Mouse (Mus musculus) CH12.LX (cell line): ENCODE results near the gene Fitm2. TPM values are rescaled to one million over a fixed set of nuclear protein-coding genes. Genes with fewer than 3 reads are reported as not detected.

Source experiments
- DNase-seq: peaks from one replicate; pipeline ENCODE4 v3.0.0-alpha.2; 2013; ENCODE audit errors: extremely low read depth
- H3K27ac ChIP-seq: 2 replicates; pipeline ENCODE4 v1.5.1; 2012; ENCODE audit warnings: low read depth, mild to moderate bottlenecking, control low read depth, moderate library complexity; ENCODE audit not compliant: insufficient read depth
- H3K27me3 ChIP-seq: replicated peaks from 2 replicates; pipeline ENCODE3; 2012; ENCODE audit warnings: inconsistent platforms
- H3K36me3 ChIP-seq, 2 experiments: replicated peaks in 1 of 2; 2 replicates each; pipeline versions ENCODE3 to v1.6.1; 2012; ENCODE audit warnings: inconsistent platforms in 1 of 2, low read length in 1 of 2, mild to moderate bottlenecking in 1 of 2, mixed read lengths in 1 of 2, moderate library complexity in 1 of 2; ENCODE audit not compliant: control insufficient read depth in 1 of 2, insufficient read depth in 1 of 2
- H3K4me1 ChIP-seq, 2 experiments: 2 replicates each; pipeline ENCODE4 v1.6.1; 2012; ENCODE audit warnings: inconsistent platforms in 1 of 2, moderate library complexity in 1 of 2; ENCODE audit not compliant: insufficient read depth in 2 of 2, control insufficient read depth in 1 of 2
- H3K4me2 ChIP-seq: 2 replicates; pipeline ENCODE4 v1.6.1; 2012; ENCODE audit warnings: low read depth, mild to moderate bottlenecking, control low read depth; ENCODE audit not compliant: poor library complexity, insufficient read depth, severe bottlenecking
- H3K4me3 ChIP-seq, 3 experiments: fragments of 150-350 bp in 1 of 3; sonication (generic) in 1 of 3; replicated peaks in 1 of 3; 2 replicates each; pipeline versions ENCODE3 to v1.5.1; 2011 to 2012; ENCODE audit warnings: low read depth in 2 of 3, low read length in 2 of 3, mild to moderate bottlenecking in 2 of 3, moderate library complexity in 2 of 3, control low read depth in 1 of 3, improper control_type of control experiment in 1 of 3, inconsistent platforms in 1 of 3, mixed read lengths in 1 of 3; ENCODE audit not compliant: poor library complexity in 1 of 3
- H3K79me2 ChIP-seq: replicated peaks from 2 replicates; pipeline ENCODE4 v1.6.1; 2012; ENCODE audit warnings: mild to moderate bottlenecking, moderate library complexity; ENCODE audit not compliant: control insufficient read depth, poor library complexity, insufficient read depth, severe bottlenecking; ENCODE audit errors: extremely low read depth
- H3K9ac ChIP-seq: 2 replicates; pipeline ENCODE4 v1.6.1; 2012; ENCODE audit warnings: low read depth, mild to moderate bottlenecking, control low read depth, moderate library complexity; ENCODE audit not compliant: insufficient read depth
- H3K9me3 ChIP-seq: replicated peaks from 2 replicates; pipeline ENCODE3; 2012; ENCODE audit warnings: low read length, inconsistent platforms, mixed read lengths
- BHLHE40 ChIP-seq: IDR thresholded peaks from 2 replicates; pipeline ENCODE4 v1.6.1; 2011; ENCODE audit warnings: mild to moderate bottlenecking, low read depth, low read length, improper control_type of control experiment
- CHD1 ChIP-seq: IDR thresholded peaks from 2 replicates; pipeline ENCODE4 v1.6.1; 2012; ENCODE audit warnings: low read depth, low read length, improper control_type of control experiment, inconsistent platforms
- E2F4 ChIP-seq: IDR thresholded peaks from 2 replicates; pipeline ENCODE4 v1.6.1; 2011; ENCODE audit warnings: low read depth, low read length, improper control_type of control experiment; ENCODE audit not compliant: insufficient replicate concordance
- EP300 ChIP-seq: IDR thresholded peaks from 2 replicates; pipeline ENCODE4 v1.6.1; 2011; ENCODE audit warnings: low read length, improper control_type of control experiment
- ETS1 ChIP-seq: conservative IDR thresholded peaks from 2 replicates; pipeline ENCODE4 v1.6.1; 2012; ENCODE audit warnings: low read depth, mild to moderate bottlenecking, inconsistent platforms, low read length, improper control_type of control experiment, moderate library complexity
- GABPA ChIP-seq: IDR thresholded peaks from 2 replicates; pipeline ENCODE4 v1.6.1; 2012; ENCODE audit warnings: low read depth, low read length, improper control_type of control experiment, inconsistent platforms; ENCODE audit not compliant: insufficient replicate concordance
- IRF4 ChIP-seq: IDR thresholded peaks from 2 replicates; pipeline ENCODE4 v1.6.1; 2014; ENCODE audit warnings: low read depth, mild to moderate bottlenecking, inconsistent platforms, low read length, improper control_type of control experiment
- JUN ChIP-seq: IDR thresholded peaks from 2 replicates; pipeline ENCODE4 v1.6.1; 2011; ENCODE audit warnings: low read depth, mild to moderate bottlenecking, low read length, improper control_type of control experiment, moderate library complexity; ENCODE audit not compliant: insufficient read depth
- JUND ChIP-seq: conservative IDR thresholded peaks from 2 replicates; pipeline ENCODE4 v1.6.1; 2011; ENCODE audit warnings: low read depth, low read length, improper control_type of control experiment
- KAT2A ChIP-seq: IDR thresholded peaks from 2 replicates; pipeline ENCODE4 v1.6.1; 2012; ENCODE audit warnings: low read length, improper control_type of control experiment, inconsistent platforms; ENCODE audit not compliant: insufficient replicate concordance
- MAZ ChIP-seq: IDR thresholded peaks from 2 replicates; pipeline ENCODE4 v1.6.1; 2012; ENCODE audit warnings: low read depth, mild to moderate bottlenecking, inconsistent platforms, low read length, improper control_type of control experiment, moderate library complexity
- MXI1 ChIP-seq: IDR thresholded peaks from 2 replicates; pipeline ENCODE4 v1.6.1; 2011; ENCODE audit warnings: mild to moderate bottlenecking, low read depth, low read length, improper control_type of control experiment
- MYC ChIP-seq: IDR thresholded peaks from 2 replicates; pipeline ENCODE4 v1.6.1; 2011; ENCODE audit warnings: low read depth, mild to moderate bottlenecking, improper control_type of control experiment, low read length
- PAX5 ChIP-seq: IDR thresholded peaks from 2 replicates; pipeline ENCODE4 v1.6.1; 2012; ENCODE audit warnings: low read length, inconsistent platforms, mixed read lengths
- POLR2A ChIP-seq: IDR thresholded peaks from 2 replicates; pipeline ENCODE4 v1.6.1; 2011; ENCODE audit warnings: low read depth, mild to moderate bottlenecking, improper control_type of control experiment, low read length
- POLR2AphosphoS2 ChIP-seq: IDR thresholded peaks from 2 replicates; pipeline ENCODE4 v1.6.1; 2011; ENCODE audit warnings: low read depth, low read length, improper control_type of control experiment
- SMC3 ChIP-seq: IDR thresholded peaks from 2 replicates; pipeline ENCODE4 v1.6.1; 2011; ENCODE audit warnings: low read depth, low read length, improper control_type of control experiment
- TBP ChIP-seq: conservative IDR thresholded peaks from 2 replicates; pipeline ENCODE4 v1.6.1; 2011; ENCODE audit warnings: low read depth, low read length, improper control_type of control experiment
- TCF12 ChIP-seq: IDR thresholded peaks from 2 replicates; pipeline ENCODE4 v1.6.1; 2014; ENCODE audit warnings: low read depth, mild to moderate bottlenecking, inconsistent platforms, low read length, improper control_type of control experiment
- UBTF ChIP-seq: IDR thresholded peaks from 2 replicates; pipeline ENCODE4 v1.6.1; 2012; ENCODE audit warnings: low read depth, mild to moderate bottlenecking, inconsistent platforms, low read length, improper control_type of control experiment, moderate library complexity
- USF2 ChIP-seq: conservative IDR thresholded peaks from 2 replicates; pipeline ENCODE4 v1.6.1; 2011; ENCODE audit warnings: low read depth, low read length, improper control_type of control experiment
- ZC3H11A ChIP-seq: IDR thresholded peaks from 2 replicates; pipeline ENCODE4 v1.6.1; 2012; ENCODE audit warnings: low read depth, mild to moderate bottlenecking, inconsistent platforms, low read length, improper control_type of control experiment
- ZKSCAN1 ChIP-seq: IDR thresholded peaks from 2 replicates; pipeline ENCODE4 v1.6.1; 2012; ENCODE audit warnings: low read depth, inconsistent platforms, low read length, improper control_type of control experiment, borderline replicate concordance
- ZMIZ1 ChIP-seq: IDR thresholded peaks from 2 replicates; pipeline ENCODE4 v1.6.1; 2012; ENCODE audit warnings: low read depth, mild to moderate bottlenecking, inconsistent platforms, low read length, improper control_type of control experiment
- ZNF384 ChIP-seq: IDR thresholded peaks from 2 replicates; pipeline ENCODE4 v1.6.1; 2012; ENCODE audit warnings: low read depth, low read length, improper control_type of control experiment, inconsistent platforms
- dilution Hi-C: fragments of 300-500 bp; cut with MboI; formaldehyde crosslinking; loops from 2 replicates; pipeline ENCODE4 v1.14.3; 2020; ENCODE audit warnings: low sequenced_read_pairs; ENCODE audit not compliant: extremely low pct_unique_long_range_greater_than_20kb, extremely low pct_ligation_motif_present
- in situ Hi-C: fragments of 300-500 bp; cut with MboI; formaldehyde crosslinking; loops from 3 replicates; pipeline ENCODE4 v1.14.3; 2019; ENCODE audit warnings: low sequenced_read_pairs, low pct_ligation_motif_present, low pct_unique_long_range_greater_than_20kb, mixed read lengths
- polyA plus RNA-seq: library from polyadenylated mRNA; unstranded; fragments of >175 nt; gene quantifications from 2 replicates; pipeline ENCODE4 v1.2.1, GENCODE M21; 2012; ENCODE audit warnings: low read depth; ENCODE audit not compliant: insufficient read length
- total RNA-seq, 2 experiments: library from RNA; depleted of rRNA; stranded (reverse); fragments of 300-350 nt in 1 of 2; fragments of >200 nt in 1 of 2; gene quantifications; 2 replicates each; pipeline ENCODE4 v1.2.3; 2012 to 2014

The Fitm2 gene
- total and polyA plus RNA-seq, 3 experiments, result 3.9 to 5.5 (median 5.0) TPM

DNA sequence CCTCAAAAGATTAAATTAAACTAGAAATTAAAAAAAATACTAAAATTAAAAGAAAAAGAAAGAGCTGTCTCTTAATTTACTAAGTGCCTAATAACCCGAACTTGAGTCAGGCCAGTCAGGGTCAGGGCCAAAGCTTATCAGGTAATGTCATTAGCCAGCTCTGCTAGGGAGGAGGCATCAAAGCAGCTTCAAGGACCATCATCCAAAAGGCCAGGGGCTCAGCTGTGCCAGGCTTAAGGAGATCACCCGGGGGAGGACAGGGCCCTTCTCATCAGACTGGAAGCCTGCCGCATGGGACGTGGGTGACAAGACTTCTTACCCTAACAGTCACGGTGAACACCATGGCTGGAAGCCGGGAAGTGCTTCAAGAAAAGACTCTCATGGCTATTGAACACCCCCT, 4.8 kb downstream of the Fitm2 start:
- peaks cover 0 to 10% of the 10 kb centered on the region in 2 experiments; a peak in 3 of 4 replicates for H3K4me1 ChIP-seq
- no peaks in the 10 kb centered on the region for H3K79me2 ChIP-seq
- in situ Hi-C loops (no loop called here), dilution Hi-C loops (no loop called here)
- peaks cover 10 to 46% of the 10 kb centered on the region in 2 experiments for H3K36me3 ChIP-seq
- no peak overlapping the region for H3K4me2 ChIP-seq
- H3K9me3 ChIP-seq, result no peaks in the 10 kb centered on the region
- DNase-seq, result no peak
- H3K27me3 ChIP-seq, result no peaks in the 10 kb centered on the region
- no peak for TF ChIP-seq SMC3
- no peak for TF ChIP-seq PAX5
- no peak for TF ChIP-seq KAT2A
- no peak for TF ChIP-seq ZKSCAN1
- TF ChIP-seq ZNF384, result no peak
- no peak for TF ChIP-seq ETS1
- TF ChIP-seq USF2, result no peak
- TF ChIP-seq POLR2AphosphoS2, result no peak
- TF ChIP-seq MYC, result no peak
- TF ChIP-seq MXI1, result no peak
- no peak for TF ChIP-seq CHD1
- no peak for TF ChIP-seq JUN
- no peak for TF ChIP-seq GABPA
- no peak for TF ChIP-seq JUND
- TF ChIP-seq E2F4, result no peak
- no peak for TF ChIP-seq TCF12
- TF ChIP-seq IRF4, result no peak
- TF ChIP-seq ZMIZ1, result no peak
- TF ChIP-seq POLR2A, result no peak
- no peak for TF ChIP-seq MAZ
- no peak overlapping the region for H3K4me3 ChIP-seq
- H3K9ac ChIP-seq, result no peak overlapping the region
- no peak overlapping the region for H3K27ac ChIP-seq

- Histone ChIP-seq H3K4me1 (peaks cover 0 to 9% of the 10 kb centered on the region in 2 experiments; a peak in 3 of 4 replicates), H3K79me2 (no peaks in the 10 kb centered on the region), H3K9me3 (no peaks in the 10 kb centered on the region), H3K36me3 (peaks cover 10 to 46% of the 10 kb centered on the region in 2 experiments), H3K4me2 (no peak overlapping the region), H3K27ac (no peak overlapping the region), H3K9ac (no peak overlapping the region), H3K4me3 (no peak overlapping the region), H3K27me3 (no peaks in the 10 kb centered on the region)
- no peak for DNase-seq
- TF ChIP-seq ZC3H11A, result no peak
- no peak for TF ChIP-seq TBP
- no peak for TF ChIP-seq EP300
- no peak for TF ChIP-seq UBTF
- TF ChIP-seq JUN, result no peak
- TF ChIP-seq ETS1, result no peak
- TF ChIP-seq GABPA, result no peak
- no peak for TF ChIP-seq BHLHE40
- dilution Hi-C loops, result no loop called here
- in situ Hi-C loops, result no loop called here
Measured at GRCm38 (mm10) chr2:163466771-163467170, 5.7 kb downstream of the Fitm2 start.
